Mouse (Mus musculus): ENCODE results near the gene Synpo2l. TPM values are rescaled to one million over a fixed set of nuclear protein-coding genes. Genes with fewer than 3 reads are reported as not detected.
A peak's percentile ranks its signal among the peaks of the same experiment; 100 is the strongest.

Gene Synpo2l
- polyA plus RNA-seq, 1 experiment from 2014 or later, result 5.8 TPM

GRCm38 (mm10) chr14:20610146-20610545 is 58.0 kb downstream of the Synpo2l start:
- H3K27ac ChIP-seq, result peak overlapping the region; percentile 84
- H3K4me1 ChIP-seq, result peaks cover 22% of the 10 kb centered on the region
- WGBS, result 65% methylated on average over 4 of the region's 4 CpGs
- H3K36me3 ChIP-seq, result no peaks in the 10 kb centered on the region
- no peak overlapping the region for H3K9ac ChIP-seq
- no peak overlapping the region for H3K4me3 ChIP-seq
- peak; percentile 62; the same call in 1 of the 2 replicates for ATAC-seq (ENCODE audit: borderline replicate concordance, extremely low read depth, low FRiP score, low TSS enrichment)
- H3K27me3 ChIP-seq, result no peaks in the 10 kb centered on the region
- no peak overlapping the region for H3K4me2 ChIP-seq
- no peaks in the 10 kb centered on the region for H3K9me3 ChIP-seq

GRCm38 (mm10) chr14:20609519-20609918 is 58.6 kb downstream of the Synpo2l start:
- H3K4me3 ChIP-seq, result no peak overlapping the region
- no peak for ATAC-seq (ENCODE audit: borderline replicate concordance, extremely low read depth, low FRiP score, low TSS enrichment)
- no peaks in the 10 kb centered on the region for H3K27me3 ChIP-seq
- no peaks in the 10 kb centered on the region for H3K36me3 ChIP-seq
- H3K4me2 ChIP-seq, result no peak overlapping the region
- no peak overlapping the region for H3K9ac ChIP-seq
- H3K9me3 ChIP-seq, result no peaks in the 10 kb centered on the region
- 58% methylated on average over 3 of the region's 3 CpGs for WGBS
- peak overlapping the region; percentile 84; the same call in 1 of the 2 replicates for H3K27ac ChIP-seq
- peaks cover 22% of the 10 kb centered on the region for H3K4me1 ChIP-seq

Small RNA genes within 50 kb of the gene (microRNA-seq; reads per million reads assigned to microRNA genes)
- not detected for gene Mir6946

Other genes with a start within 250 kb of the Synpo2l start
- gene Cfap70, start 216.1 kb downstream of the Synpo2l start, polyA plus RNA-seq (2015; fragmentation: Nextera tagmentation; extraction: Ambion mirVana), result 1.5 and 1.7 TPM in 2 replicates
- gene Anxa7, start 188.2 kb downstream of the Synpo2l start, polyA plus RNA-seq (2015; fragmentation: Nextera tagmentation; extraction: Ambion mirVana), result 38.8 and 44.7 TPM in 2 replicates
- gene Mss51, start 171.5 kb downstream of the Synpo2l start, polyA plus RNA-seq (2015; fragmentation: Nextera tagmentation; extraction: Ambion mirVana), result 0.50 and 0.82 TPM in 2 replicates
- 41.3 and 41.6 TPM in 2 replicates for gene Ppp3cb, start 121.8 kb downstream of the Synpo2l start, polyA plus RNA-seq (2015; fragmentation: Nextera tagmentation; extraction: Ambion mirVana)
- gene Usp54, start 27.3 kb downstream of the Synpo2l start, polyA plus RNA-seq (2015; fragmentation: Nextera tagmentation; extraction: Ambion mirVana), result 7.0 and 7.6 TPM in 2 replicates
- gene Myoz1, start 11.8 kb downstream of the Synpo2l start, polyA plus RNA-seq (2015; fragmentation: Nextera tagmentation; extraction: Ambion mirVana), result 0.37 and 0.82 TPM in 2 replicates
- gene Sec24c, start 6.0 kb upstream of the Synpo2l start, polyA plus RNA-seq (2015; fragmentation: Nextera tagmentation; extraction: Ambion mirVana), result 88.2 and 92.8 TPM in 2 replicates
- 33.6 and 34.0 TPM in 2 replicates for gene Fut11, start 26.6 kb upstream of the Synpo2l start, polyA plus RNA-seq (2015; fragmentation: Nextera tagmentation; extraction: Ambion mirVana)
- gene Chchd1, start 34.7 kb upstream of the Synpo2l start, polyA plus RNA-seq (2015; fragmentation: Nextera tagmentation; extraction: Ambion mirVana), result 189 and 191 TPM in 2 replicates
- 29.4 and 30.7 TPM in 2 replicates for gene Zswim8, start 39.2 kb upstream of the Synpo2l start, polyA plus RNA-seq (2015; fragmentation: Nextera tagmentation; extraction: Ambion mirVana)
- 26.0 and 26.9 TPM in 2 replicates for gene Ndst2, start 66.2 kb upstream of the Synpo2l start, polyA plus RNA-seq (2015; fragmentation: Nextera tagmentation; extraction: Ambion mirVana)
- gene Camk2g, start 125.7 kb upstream of the Synpo2l start, polyA plus RNA-seq (2015; fragmentation: Nextera tagmentation; extraction: Ambion mirVana), result 40.8 and 41.2 TPM in 2 replicates
- gene Plau, start 168.3 kb upstream of the Synpo2l start, polyA plus RNA-seq (2015; fragmentation: Nextera tagmentation; extraction: Ambion mirVana), result 0.86 and 1.2 TPM in 2 replicates

Measured in lung, embryonic 15.5 days (tissue).